Mouse (Mus musculus) lung, postnatal 4 days (tissue): Measurements from ENCODE around the gene Ptgfrn.

Experiments used
- DNase-seq, 2 experiments: peaks; one replicate each; pipeline ENCODE4 v3.0.0; 2021

Gene Ptgfrn

DNA sequence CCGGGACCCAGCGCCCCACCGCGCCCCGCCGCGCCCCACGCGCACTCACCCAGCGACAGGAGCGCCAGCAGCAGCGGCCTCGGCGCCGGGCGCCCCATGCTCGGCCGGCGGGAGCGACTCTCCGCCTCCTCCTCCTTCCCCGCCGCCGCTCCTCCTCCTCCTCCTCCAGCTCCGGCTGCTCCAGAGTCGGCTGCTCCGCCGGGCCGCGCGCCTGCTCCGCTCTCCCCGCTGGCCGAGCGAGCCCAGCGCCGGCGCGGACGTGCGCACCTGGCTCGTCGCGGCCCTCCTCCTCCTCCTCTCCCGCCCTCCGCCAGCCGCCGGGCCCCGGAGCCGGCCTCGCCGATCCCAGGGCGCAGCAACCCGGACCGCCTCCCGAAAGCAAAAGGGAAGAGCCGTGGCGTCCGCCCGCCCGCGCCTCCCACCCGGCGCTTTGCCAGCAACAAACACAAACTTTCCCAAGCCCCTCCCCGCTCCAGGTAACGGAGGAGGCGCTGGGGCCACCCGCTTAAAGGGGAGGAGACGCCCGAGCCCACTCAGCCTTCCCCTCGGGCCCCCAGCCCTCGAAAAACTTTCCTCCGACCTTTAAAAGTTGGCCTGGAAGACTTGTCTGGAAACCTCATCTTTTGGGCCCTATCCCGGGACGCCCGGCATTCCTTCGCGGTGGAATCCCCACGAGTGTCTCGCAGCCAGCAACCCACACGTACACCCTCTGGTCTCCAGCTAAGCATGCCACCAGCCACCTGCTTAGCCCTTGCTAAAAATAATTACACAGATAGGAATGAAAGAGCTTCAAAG lies at the start of gene Ptgfrn:
Gene Ptgfrn (minus strand): TSS at position 236 of the 795 bp plus-strand sequence.
- peak; percentile 87 to 90 for DNase-seq

DNA sequence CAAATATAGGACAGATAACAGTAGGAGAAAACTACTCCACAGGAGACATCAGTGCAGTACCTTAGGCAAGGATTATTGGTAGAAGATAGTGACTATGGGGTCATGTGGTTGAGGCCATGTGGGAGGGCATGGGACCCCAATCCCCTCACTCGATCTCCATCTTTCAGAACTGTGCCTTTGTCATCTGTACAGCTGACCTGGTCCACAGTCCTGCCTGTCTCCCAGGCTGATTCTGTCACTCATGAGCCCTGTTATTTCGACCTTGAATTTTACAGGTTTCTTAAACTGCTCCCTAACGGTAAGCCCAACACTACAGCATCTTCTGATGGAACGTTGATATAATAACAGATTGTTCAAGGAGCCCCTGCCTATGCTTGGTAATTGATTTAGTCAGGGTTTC lies 49.6 kb upstream of the Ptgfrn start:
- no peak for DNase-seq

DNA sequence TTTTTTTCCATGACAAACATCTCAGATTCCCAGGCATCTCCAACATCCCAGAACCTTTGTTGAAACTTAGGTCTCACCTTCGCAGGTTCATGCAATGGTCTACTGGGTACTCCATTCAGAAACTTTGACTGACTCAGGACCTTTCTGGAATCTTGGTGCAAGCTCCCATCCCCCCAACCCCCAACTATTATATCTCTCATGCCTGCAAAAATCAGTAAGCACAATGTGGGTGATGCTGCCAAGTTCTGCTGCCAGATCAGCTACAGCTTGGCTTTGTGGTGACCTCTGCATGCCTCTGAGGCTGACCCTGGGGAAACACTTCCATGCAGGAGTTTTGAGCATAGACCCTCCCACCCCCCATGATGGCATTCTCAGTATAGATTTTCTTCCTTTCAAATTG lies 44.0 kb upstream of the Ptgfrn start:
- DNase-seq, result no peak

DNA sequence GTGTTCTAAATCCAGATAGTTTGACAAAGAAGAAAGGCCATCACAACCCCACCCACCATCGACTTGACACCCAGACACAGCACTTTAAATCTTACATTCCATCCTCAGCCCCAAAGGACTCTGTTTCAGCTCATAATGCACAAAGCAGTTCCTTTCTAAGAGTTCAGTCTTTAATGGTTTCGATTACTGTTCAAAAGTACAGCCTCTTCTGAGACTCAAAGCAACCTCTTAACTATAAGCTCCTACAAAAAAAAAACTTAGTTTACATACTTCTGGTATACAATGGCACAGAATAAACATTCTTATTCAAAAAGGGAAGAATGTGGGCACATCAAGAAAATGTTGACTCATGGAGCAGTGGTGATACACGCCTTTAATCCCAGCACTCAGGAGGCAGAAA lies 43.3 kb upstream of the Ptgfrn start:
- no peak for DNase-seq

DNA sequence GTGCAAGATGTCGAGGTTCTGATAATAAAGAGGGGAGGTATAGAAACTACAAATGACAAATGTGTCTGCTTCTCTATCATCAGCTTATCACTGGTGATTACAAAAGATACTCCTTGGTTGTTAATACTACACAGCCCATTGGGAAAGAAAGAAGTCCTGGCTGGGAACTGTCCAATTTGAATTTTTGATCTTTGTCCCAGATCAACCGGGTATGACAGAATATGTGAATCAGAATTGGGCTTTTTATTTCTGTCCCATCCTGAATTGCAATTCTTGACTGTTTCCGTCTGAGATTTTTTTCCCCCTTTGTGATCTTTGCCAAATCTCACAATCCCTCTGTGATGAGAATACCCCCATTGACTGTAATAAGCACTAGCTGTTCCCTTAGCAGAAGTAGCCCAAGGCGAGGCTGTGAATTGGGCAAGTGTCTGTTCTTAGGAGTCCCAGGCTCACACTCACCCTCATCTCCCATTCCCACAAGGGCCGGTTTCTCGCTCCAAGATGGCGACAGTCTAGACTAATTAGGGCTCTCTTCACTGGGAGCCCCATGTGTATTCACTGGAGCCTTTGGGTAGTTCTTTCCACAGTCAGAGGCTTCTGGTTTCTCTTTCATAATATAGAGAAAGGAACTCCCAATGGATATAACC lies 36.2 kb upstream of the Ptgfrn start:
- DNase-seq, result no peak

DNA sequence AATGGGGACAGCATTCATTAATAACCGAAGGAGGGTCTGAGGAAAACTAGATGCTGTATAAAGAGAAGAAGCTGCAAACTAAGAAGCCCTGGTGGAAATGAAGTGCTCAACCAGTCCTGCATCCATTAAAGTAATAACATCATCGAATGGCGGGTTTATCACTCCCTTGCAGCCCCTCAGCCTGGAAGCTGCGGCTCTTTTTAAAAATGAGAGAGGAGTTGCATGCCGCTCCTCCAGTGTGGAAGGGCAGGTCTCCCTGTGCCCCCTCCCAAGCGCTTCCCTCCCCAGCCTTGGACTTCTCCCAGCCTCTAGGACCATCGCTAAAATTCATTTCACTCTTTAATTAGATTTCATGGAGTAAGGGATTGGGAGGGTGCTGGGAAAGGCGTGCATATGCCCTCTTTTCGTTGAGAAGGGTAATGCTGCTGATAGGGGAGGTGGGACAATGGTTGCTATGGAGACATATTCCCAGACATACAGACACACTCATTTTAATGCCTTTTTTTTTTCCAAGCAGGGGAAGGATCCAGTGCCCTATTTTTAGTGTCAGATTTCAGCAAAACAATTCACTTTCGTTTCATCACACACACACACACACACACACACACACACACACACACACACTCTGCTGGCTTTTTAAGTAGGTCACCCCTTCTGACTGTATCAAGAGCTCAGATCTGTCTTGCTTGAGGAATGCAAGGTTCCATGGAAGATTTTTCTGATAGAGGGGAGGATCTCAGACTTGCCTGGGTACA lies 35.4 kb upstream of the Ptgfrn start:
- peak in 1 of 2 experiments; percentile 17 for DNase-seq

DNA sequence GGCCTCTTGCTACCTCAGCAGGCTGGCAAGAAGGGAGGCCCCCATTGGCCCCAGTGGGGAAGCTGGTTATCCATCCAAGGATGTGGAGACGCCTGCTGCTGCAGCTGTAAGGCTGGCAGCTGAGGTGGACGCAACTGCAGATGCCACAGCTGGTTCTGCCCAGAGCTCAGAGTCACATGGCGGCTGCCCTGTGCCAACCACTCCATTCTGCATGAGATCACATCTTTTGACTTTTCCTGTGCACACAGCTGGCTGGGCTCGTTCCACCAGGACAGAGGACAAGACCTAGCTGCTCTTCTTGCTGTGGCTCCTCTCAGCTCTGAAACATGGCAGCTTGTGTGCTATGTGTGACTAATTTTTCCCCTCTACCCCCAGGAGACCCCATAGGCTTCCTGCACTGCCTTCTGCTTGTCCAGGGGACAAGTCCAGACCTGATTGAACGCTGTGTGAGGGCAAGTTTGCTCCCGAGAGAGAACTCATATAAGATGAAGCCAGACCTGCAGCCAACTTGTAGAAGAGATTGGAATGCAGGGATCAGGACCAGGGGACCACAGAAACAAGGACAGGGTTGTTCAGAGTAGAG lies 34.4 kb upstream of the Ptgfrn start:
- peak in 1 of 2 experiments; percentile 29 for DNase-seq

DNA sequence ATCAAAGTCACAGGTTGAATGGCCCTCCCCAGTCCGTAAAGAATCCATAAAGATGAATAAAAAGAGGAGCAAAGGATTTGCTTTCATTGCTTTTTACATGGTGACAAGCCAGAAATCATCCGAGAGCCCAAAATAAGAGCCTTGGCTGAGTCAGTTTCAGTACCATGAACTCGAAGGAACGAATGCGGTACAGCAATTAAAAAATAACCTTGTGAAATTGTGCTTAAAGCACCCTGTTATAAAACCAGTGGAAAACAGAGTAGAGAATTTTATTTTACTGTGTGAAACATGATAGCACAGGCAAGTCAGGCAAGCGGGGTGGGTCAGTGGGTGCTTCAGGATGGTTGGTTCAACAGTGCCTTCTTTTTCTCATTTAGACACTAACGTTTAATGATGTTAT lies 33.4 kb upstream of the Ptgfrn start:
- no peak for DNase-seq

DNA sequence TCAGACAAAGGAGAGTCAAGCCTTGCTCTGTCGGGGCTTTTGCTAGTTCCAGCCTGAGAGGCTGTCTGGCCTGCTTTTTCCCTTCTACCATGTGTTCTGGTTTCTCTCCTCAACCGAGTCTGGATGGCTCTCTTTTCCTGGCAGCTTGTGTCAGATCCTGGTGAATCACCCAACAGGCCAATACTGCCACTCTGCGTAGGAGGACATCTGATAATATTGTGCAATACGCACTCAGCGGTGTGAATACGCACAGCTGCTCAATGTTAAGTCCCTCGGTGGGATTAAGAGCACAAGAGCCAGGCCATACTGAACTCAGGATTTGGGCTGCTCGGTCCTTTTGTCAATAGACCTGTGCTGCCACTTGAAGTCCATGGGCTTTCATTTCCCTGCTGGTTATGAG lies 31.8 kb upstream of the Ptgfrn start:
- no peak for DNase-seq

DNA sequence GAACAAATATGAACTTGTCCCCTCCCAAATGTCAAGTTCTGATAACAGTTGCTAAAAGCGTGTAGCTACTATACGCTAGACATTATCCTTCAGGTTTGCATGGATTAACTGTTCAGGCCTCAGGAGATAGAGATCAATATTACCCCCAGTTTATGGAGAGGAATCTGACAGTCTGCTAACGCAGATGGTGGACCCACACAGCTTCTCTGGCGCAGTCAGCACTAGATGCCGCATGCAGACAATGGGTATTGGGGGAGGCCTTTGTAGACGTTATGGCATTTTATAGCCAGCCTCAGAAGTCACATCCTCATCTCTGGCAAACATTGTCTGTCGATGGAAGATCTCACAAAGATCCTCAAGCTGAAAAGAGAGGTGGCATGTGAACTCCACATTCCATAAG lies 29.9 kb upstream of the Ptgfrn start:
- DNase-seq, result no peak

DNA sequence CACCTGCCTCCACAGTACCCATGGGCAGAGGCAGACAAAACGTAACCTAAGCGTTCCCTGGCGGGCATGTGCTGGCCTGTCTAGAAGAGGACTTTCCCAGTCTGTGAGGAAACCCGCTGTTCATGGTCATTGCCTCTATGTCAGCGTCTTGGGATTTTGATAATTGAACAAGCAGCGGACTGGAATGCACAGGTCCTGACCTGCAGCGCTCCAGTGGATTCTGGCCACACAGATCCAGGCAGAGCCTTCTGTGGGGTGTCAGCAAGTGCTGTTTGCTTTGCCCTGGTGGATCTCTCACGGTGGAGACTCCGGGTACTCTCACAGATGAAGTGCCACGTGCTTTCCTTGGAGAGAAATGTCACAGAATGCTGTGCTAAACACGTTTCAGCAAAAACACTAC lies 26.4 kb upstream of the Ptgfrn start:
- no peak for DNase-seq

DNA sequence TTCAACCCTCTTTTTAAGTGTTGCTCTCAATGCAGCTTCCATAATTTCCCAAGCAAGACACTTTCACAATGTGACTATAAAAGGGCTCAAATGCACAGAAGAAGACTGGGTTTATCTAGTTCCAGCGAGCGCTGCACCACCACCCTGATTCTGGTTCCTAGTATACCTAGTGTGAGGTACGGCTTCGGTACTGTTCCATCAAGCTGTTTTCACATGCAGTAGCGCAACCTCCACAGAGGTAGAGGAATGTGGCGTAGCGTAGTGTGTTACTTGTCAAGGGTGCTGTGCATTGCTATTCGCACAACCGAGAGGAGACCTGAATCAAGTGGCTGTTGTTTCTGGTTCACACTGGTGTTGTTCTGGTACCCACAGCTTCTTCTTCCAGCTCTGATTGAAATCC lies 24.8 kb upstream of the Ptgfrn start:
- DNase-seq, result no peak

DNA sequence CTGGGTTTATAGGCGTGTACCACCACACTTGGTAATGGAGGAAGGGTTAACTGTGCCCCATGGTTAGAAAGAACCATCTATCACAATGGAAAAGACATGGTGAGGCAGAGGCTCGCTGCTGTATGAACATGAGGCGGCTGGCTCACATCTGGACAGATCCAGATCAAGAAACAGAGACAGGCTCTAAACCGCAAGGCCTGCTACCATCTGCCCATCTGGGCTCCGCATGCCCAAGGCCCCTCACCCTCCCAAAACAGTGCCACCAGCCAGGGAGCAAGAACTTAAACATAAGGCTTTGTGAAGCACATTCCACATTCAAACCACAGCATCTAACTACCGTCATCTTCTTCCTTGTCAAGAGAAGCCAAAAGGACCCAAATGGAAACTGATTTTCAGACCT lies 22.9 kb upstream of the Ptgfrn start:
- DNase-seq, result no peak

DNA sequence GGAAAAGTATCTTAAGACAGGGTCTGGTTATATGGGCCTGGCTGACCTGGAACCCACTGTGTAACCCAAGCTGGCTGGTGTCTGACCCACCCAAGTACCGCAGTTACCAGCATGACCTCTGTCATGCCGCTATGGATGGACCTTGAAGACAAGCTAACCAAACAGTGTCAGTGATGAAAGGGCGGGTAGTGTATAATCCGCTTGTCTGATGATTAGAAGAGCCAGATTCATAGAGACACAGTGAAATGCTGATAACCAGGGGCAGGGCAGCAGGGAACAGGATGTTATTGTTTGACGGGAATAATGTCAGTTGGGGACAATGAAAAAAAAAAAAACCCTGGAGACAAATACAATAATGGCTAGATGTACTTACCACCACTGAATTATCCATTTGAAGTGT lies 21.7 kb upstream of the Ptgfrn start:
- DNase-seq, result no peak

DNA sequence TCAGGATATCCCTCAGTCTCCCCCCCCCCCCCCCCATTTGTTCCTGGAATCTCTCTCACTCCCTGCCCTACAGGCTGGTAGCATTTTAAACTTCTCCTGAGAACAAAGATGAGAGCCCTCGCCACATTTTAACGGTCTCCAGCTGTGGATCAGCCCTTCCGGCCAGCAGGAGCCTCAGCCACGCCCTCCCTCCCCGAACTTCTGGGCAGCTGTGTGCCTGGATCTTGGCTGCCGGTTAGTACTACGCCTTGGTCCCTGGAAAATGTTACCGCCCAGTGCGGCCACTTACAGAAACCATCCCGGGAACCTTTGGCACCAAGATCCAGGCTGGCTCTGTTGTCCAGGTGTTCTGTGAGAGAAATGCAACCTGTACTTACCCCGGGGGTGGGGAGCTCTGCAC lies 20.4 kb upstream of the Ptgfrn start:
- peak; percentile 78 to 84 for DNase-seq

DNA sequence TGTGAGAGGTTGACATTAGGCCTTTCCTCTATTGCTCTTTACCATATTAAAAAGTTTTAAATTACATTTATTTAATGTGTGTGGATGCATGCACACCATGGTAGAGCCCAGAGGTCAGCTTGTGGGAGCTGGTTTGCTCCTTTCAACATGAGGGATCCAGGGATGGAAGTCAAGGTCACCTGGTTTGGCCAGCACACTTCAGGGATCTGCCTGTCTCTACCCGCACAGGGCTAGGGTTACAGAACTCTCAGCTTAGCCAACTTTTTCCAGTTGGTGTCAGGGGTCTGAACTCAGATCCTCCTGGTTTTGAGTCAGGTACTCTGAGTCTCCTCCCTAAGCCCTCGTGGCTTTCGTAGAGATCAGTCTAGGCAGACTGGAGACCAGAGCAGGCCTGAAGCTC lies 19.5 kb upstream of the Ptgfrn start:
- no peak for DNase-seq

DNA sequence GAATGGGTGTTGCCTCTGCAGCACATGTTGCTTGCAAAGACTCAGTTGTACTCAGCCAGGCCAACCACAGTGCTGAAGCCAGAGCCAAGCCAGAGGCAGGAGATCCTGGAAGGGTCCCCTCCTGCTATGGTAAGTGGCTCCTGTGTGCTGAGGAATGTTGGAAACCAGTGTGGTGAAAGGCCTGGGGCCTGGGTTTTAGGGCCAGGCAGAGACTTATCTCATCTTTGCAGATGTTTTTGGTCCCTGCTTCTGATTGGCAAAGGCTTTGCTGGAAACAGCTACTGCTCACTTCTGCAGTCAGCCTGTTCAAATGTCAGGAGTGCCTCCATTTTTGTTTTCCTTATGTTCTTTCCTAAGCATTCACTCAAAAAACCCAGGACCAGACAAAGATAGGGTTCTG lies 19.0 kb upstream of the Ptgfrn start:
- no peak for DNase-seq

DNA sequence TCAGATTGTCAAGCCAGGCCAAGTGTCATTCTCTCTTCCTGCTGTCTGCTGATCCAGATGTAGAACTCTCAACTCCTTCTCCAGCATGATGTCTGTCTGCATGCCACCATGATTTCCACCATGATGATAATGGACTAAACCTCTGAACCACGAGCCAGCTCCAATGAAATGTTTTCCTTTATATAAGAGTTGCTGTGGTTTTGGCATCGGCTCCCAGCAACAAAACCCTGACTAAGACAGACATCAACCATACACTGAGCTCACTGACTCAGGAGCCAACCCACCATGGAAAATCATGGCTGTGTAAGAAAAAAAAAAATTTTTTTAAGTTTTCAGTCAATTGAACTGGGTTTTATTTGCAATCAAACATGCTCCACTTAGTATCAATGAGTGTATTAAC lies 17.7 kb upstream of the Ptgfrn start:
- no peak for DNase-seq

DNA sequence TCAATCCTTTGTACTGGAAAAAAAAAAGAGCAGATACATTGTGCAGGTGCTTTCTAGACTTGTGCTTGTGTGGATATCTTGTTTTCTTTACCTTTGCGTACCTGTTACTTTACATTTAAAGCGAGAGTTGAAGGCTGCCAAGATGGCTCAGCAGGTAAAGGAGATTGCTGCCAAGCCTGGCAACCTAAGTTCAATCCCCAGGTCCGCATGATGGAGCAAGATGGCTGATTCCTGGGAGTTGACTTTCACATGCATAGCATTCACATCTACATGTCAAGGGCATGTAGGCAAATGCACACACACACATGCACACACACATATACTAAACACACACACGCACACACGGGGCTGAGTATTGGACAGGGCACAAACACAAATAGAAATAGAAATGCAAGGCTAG lies 14.6 kb upstream of the Ptgfrn start:
- DNase-seq, result no peak

DNA sequence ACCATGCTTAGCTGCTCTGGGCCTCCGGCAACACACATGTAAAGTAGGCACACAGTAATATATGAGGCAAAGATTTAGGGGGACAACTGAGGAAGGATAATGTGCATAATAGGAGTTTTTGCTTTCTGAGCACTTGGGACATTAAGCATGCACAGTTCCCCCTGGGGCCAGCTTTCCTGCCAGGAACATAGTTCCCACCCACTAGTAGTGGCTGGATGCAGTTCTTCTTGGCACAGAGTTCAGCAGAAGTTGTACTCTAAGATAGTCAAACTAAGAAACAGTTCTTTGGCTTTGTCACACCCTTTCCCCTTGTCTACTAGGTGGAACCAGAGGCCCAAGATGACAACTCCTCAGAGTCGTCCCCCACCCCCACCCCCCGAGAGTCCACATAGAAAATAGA lies 12.4 kb upstream of the Ptgfrn start:
- DNase-seq, result no peak

DNA sequence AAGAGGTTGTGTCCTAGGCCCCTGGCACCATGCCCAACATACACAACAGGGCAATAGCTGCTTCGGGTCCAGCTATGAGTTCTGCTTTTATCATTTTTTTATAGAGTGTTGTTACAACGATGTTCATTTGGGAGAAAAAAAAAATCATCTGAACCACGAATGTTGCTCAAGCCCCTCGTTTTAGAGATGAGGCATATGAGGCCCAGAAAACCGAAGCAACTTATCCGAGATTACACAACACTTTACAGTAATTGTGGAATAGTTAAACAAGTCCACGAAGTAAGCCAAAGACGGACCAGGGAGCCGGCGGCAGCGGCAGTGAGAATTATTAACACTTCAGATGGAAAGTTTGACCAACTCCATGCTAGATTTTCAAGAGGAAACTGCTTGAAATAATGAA lies 7.7 kb upstream of the Ptgfrn start:
- DNase-seq, result no peak

DNA sequence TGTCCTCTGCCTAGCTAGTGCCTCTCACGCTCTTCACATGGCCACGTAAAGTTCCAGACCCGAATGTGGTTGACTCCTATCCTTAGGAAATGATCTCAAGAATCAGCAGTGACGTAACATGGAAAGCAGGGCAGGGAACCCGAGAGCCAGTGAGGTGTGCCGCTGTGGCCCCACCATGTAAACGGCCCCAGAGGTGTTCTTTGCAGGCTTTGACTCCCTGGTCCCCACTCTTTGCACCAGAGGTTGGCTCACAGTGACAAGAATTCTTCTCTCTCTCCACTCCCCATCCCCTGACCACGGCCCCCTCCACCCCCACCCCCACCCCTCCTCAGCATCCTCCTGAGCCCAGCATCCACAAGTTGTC lies 7.3 kb upstream of the Ptgfrn start:
- no peak for DNase-seq
